ENCODE assay signal across 13 mouse cellular contexts in genomic region chr7:144531585-144532378, GRCm38 (mm10). TPM values are rescaled to one million over a fixed set of nuclear protein-coding genes. Genes with fewer than 3 reads are reported as not detected.
DNase-seq lines count a peak whose midpoint lies in the region; ATAC-seq lines count a peak whose summit lies in the region.
"Had no signal": no experiment of that assay in that cellular context is flagged by ENCODE, and none has a peak within 500 bp of the region (broad histone marks: within the 10 kb centered on the region; RNA-seq: fewer than 3 reads in every experiment).

No protein-coding gene starts in this region.

- H3K9me3 ChIP-seq in hindbrain, embryonic 13.5 days: no peaks in the 10 kb centered on the region
- no peaks in the 10 kb centered on the region for H3K9me3 ChIP-seq in hindbrain, embryonic 14.5 days (ENCODE audit: control insufficient read depth, low read length)
- no peaks in the 10 kb centered on the region for H3K9me3 ChIP-seq in megakaryocyte, embryonic 14.5 days
- H3K9me3 ChIP-seq: midbrain, embryonic 10.5 days had no signal

- no peaks in the 10 kb centered on the region for H3K36me3 ChIP-seq in hindbrain, embryonic 13.5 days
- H3K36me3 ChIP-seq in hindbrain, embryonic 14.5 days (replicated peaks; ENCODE audit: control insufficient read depth, insufficient read depth): no peaks in the 10 kb centered on the region
- peaks cover 93% of the 10 kb centered on the region for H3K36me3 ChIP-seq in megakaryocyte, embryonic 14.5 days (replicated peaks; ENCODE audit: low read length)

- no peaks in the 10 kb centered on the region for H3K27me3 ChIP-seq in hindbrain, embryonic 13.5 days
- no peaks in the 10 kb centered on the region for H3K27me3 ChIP-seq in hindbrain, embryonic 14.5 days (ENCODE audit: control insufficient read depth, insufficient read depth, low read length)
- no peaks in the 10 kb centered on the region for H3K27me3 ChIP-seq in megakaryocyte, embryonic 14.5 days (replicated peaks)

- H3K27ac ChIP-seq in hindbrain, embryonic 13.5 days: 0 out of 2 replicates have a peak overlapping the region, but pooled peaks have one; percentile 18
- no peak overlapping the region for H3K27ac ChIP-seq in hindbrain, embryonic 14.5 days
- H3K27ac ChIP-seq: midbrain, embryonic 10.5 days had no signal

- DNase-seq in hindbrain, embryonic 14.5 days (ENCODE audit: low spot score): no peak
- DNase-seq in embryo, embryonic 11 days: peak; percentile 40
- DNase-seq in mesoderm, embryonic 11.5 days (ENCODE audit: low read depth, low spot score): peak; percentile 30
- no peak for DNase-seq in layer of hippocampus, postnatal 36 days
- DNase-seq: cerebellum, postnatal 25 days; heart, postnatal 14 days; spleen, adult 18-20 months had no signal

- H3K4me3 ChIP-seq in hindbrain, embryonic 13.5 days: no peak overlapping the region
- no peak overlapping the region for H3K4me3 ChIP-seq in hindbrain, embryonic 14.5 days (replicated peaks; ENCODE audit: low read length)
- peak overlapping the region; percentile 9 for H3K4me3 ChIP-seq in megakaryocyte, embryonic 14.5 days (replicated peaks)
- H3K4me3 ChIP-seq: midbrain, embryonic 10.5 days; myocyte had no signal

- H3K4me2 ChIP-seq in hindbrain, embryonic 13.5 days: no peak overlapping the region
- no peak overlapping the region for H3K4me2 ChIP-seq in hindbrain, embryonic 14.5 days (replicated peaks)
- H3K4me2 ChIP-seq: liver, embryonic 11.5 days had no signal

- no peak for ATAC-seq in hindbrain, embryonic 13.5 days (ENCODE audit: low FRiP score)
- no peak for ATAC-seq in hindbrain, embryonic 14.5 days (ENCODE audit: low FRiP score)
- no peak for ATAC-seq in megakaryocyte, adult 5-6 weeks (ENCODE audit: poor library complexity, severe bottlenecking)

- peaks cover 13% of the 10 kb centered on the region for H3K4me1 ChIP-seq in hindbrain, embryonic 13.5 days (replicated peaks)
- 0 out of 2 replicates have a peak, but pooled peaks cover 3% of the 10 kb centered on the region for H3K4me1 ChIP-seq in hindbrain, embryonic 14.5 days (replicated peaks; ENCODE audit: control insufficient read depth, insufficient read depth, low read length)
- peaks cover 100% of the 10 kb centered on the region for H3K4me1 ChIP-seq in megakaryocyte, embryonic 14.5 days

- WGBS in hindbrain, embryonic 13.5 days: 35% methylated on average over 7 of the region's 7 CpGs
- WGBS in hindbrain, embryonic 14.5 days: 37% methylated on average over 7 of the region's 7 CpGs

- no peak overlapping the region for H3K9ac ChIP-seq in hindbrain, embryonic 13.5 days
- no peak overlapping the region for H3K9ac ChIP-seq in hindbrain, embryonic 14.5 days

RNA-seq across cellular contexts. Expression of gene Ppfia1, which starts 21.7 kb away (rescaled TPM):
- polyA plus RNA-seq in hindbrain, embryonic 13.5 days (2015; fragmentation: Nextera tagmentation; extraction: Ambion mirVana): 26.8 and 27.6 TPM in 2 replicates
- 26.0 and 29.3 TPM in 2 replicates for polyA plus RNA-seq in hindbrain, embryonic 14.5 days (2014; fragmentation: Nextera tagmentation; extraction: Ambion mirVana)
- polyA plus RNA-seq in megakaryocyte, embryonic 14.5 days (2012; ENCODE audit: insufficient read depth, low replicate concordance): 183 and 335 TPM in 2 replicates
- total RNA-seq in megakaryocyte, adult 5-6 weeks (2015): 41.0 and 47.8 TPM in 2 replicates
- total RNA-seq in megakaryocyte, adult 5-6 weeks (2017): 37.9 and 55.4 TPM in 2 replicates
- 10 to 100 TPM; 37.3 to 37.9 TPM for total RNA-seq in layer of hippocampus, postnatal 36 days (2021)

RNA-seq across cellular contexts. Expression of gene Fadd, which starts 50.5 kb away (rescaled TPM):
- polyA plus RNA-seq in hindbrain, embryonic 13.5 days (2015; fragmentation: Nextera tagmentation; extraction: Ambion mirVana): 5.1 and 5.4 TPM in 2 replicates
- 4.6 and 5.4 TPM in 2 replicates for polyA plus RNA-seq in hindbrain, embryonic 14.5 days (2014; fragmentation: Nextera tagmentation; extraction: Ambion mirVana)
- 1.5 and 5.7 TPM in 2 replicates for polyA plus RNA-seq in megakaryocyte, embryonic 14.5 days (2012; ENCODE audit: insufficient read depth, low replicate concordance)
- total RNA-seq in megakaryocyte, adult 5-6 weeks (2015): 7.4 and 7.5 TPM in 2 replicates
- total RNA-seq in megakaryocyte, adult 5-6 weeks (2017): 2.9 and 4.2 TPM in 2 replicates
- 1 to 10 TPM; 1.8 to 2.1 TPM for total RNA-seq in layer of hippocampus, postnatal 36 days (2021)

Comparison
In these comparisons a context has a peak if more than half of its experiments do, and no peak if none do; other contexts are left out.
1. DNase-seq: peak in embryo, embryonic 11 days (single experiment) and mesoderm, embryonic 11.5 days (single experiment); none in hindbrain, embryonic 14.5 days (single experiment) and layer of hippocampus, postnatal 36 days (0 of 2).